Mouse (Mus musculus): ENCODE measurements around the gene Kif26b. TPM values are rescaled to one million over a fixed set of nuclear protein-coding genes. Genes with fewer than 3 reads are reported as not detected.

Kif26b gene
- polyA plus RNA-seq, 1 experiment from 2014 or later, result 8.7 TPM

DNA sequence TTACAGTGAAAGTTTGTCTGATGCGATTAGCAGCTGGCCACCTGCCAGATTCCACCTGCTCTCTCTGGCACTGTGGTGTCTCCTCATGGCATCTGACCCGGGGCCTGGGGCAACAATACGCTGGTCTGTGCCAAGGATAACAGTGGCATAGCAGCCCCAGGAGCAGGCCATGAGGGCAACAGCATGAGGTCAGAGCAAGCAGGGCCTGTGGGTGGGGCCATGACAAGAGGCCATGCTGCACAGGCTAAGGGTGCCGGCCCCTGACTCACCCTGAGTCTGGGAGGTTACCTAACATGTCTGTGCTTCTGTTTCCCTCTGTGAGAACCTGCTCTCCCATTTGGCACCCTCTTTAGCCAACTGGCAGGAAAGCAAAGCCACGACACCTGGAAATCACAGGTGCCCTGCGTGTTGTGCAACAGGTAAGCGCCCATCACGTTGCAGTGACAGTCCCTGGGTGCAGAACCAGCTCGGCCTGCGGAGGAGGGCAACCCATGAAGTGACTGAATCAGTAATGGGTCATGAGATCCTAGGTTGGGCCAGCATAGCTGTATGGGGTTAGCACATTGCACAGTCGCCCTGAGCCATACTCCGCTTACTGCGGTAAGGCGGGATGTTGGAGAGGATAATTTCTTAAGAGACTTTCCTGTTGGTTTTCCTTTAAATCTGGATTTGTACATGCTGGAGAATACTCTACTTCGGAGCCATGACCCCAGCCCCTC lies 72.1 kb downstream of the Kif26b start:
- no peak overlapping the region for H3K4me2 ChIP-seq (replicated peaks)
- WGBS, result 81% methylated on average over 15 of the region's 15 CpGs
- peak; percentile 67; the same call in 1 of the 2 replicates for ATAC-seq (ENCODE audit: insufficient number of reproducible peaks, low FRiP score, low TSS enrichment, low read depth)
- H3K27ac ChIP-seq (replicated peaks), result no peak overlapping the region
- H3K9me3 ChIP-seq (replicated peaks), result no peaks in the 10 kb centered on the region
- H3K27me3 ChIP-seq, result no peaks in the 10 kb centered on the region
- H3K4me1 ChIP-seq, result 0 out of 2 replicates have a peak, but pooled peaks cover 4% of the 10 kb centered on the region
- no peak overlapping the region for H3K4me3 ChIP-seq (replicated peaks)
- H3K9ac ChIP-seq, result no peak overlapping the region
- no peaks in the 10 kb centered on the region for H3K36me3 ChIP-seq

DNA sequence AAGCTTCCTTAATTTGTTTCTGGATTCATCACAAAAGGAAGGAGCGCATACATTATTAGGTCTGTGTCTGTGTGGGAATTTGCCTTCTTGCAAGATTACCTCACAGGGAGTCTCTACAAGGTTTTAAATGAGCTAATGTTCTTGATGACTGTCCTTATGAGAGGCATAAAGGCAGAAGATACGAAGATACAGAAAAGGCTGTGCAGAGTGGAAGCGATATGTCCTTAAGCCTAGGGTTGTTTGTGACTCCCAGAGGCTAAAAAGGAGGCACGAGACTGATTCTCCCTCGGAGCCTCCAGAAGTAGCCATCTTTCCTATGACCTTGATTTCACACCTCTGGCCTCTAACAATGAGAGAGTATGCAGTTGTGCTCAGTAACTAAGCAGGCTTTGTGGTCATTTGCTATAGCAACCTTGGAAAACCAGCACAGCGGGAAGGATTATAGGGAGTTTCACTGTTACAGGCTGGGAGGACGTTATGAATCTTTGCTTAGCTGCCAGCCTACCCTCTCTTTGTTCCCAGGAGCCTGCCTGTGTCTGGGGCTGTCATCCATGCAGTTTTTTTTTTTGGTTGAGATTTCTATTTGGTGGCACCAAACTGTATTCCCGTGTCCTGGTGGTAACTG lies 80.3 kb downstream of the Kif26b start:
- no peak for ATAC-seq (ENCODE audit: insufficient number of reproducible peaks, low FRiP score, low TSS enrichment, low read depth)
- WGBS, result 75% methylated on average over 8 of the region's 8 CpGs

DNA sequence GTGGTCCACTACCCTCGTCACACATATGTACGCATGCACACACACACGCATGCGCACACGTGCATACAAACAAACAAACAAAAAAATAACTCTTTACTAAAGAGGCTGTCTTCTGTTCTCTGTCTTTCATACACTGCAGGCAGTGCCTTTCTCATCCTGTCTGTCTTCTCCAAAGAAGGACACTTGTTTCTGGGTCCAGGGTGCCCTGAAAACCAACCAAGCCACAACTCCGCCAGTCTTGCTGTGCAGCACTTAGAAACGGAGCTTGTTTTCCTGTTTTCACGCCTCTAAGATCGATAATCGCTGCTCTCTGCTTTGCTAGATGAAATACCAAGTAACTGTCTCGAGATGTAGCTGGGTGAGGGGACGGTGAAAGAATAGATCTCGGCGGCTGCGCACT lies 82.6 kb downstream of the Kif26b start:
- Histone ChIP-seq H3K4me1 (peaks cover 23% of the 10 kb centered on the region), H3K9me3 (replicated peaks) (no peaks in the 10 kb centered on the region), H3K4me2 (replicated peaks) (no peak overlapping the region), H3K36me3 (no peaks in the 10 kb centered on the region), H3K9ac (no peak overlapping the region), H3K27me3 (no peaks in the 10 kb centered on the region), H3K4me3 (replicated peaks) (no peak overlapping the region), H3K27ac (replicated peaks) (no peak overlapping the region)
- 61% methylated on average over 15 of the region's 15 CpGs for WGBS
- ATAC-seq (ENCODE audit: insufficient number of reproducible peaks, low FRiP score, low TSS enrichment, low read depth), result no peak

More for the DNA sequence above, 80.3 kb downstream of the Kif26b start:
- H3K4me2 ChIP-seq (replicated peaks), result no peak overlapping the region
- peaks cover 18% of the 10 kb centered on the region for H3K4me1 ChIP-seq
- H3K4me3 ChIP-seq (replicated peaks), result no peak overlapping the region
- H3K9me3 ChIP-seq (replicated peaks), result no peaks in the 10 kb centered on the region
- no peaks in the 10 kb centered on the region for H3K27me3 ChIP-seq
- no peak overlapping the region for H3K27ac ChIP-seq (replicated peaks)
- H3K9ac ChIP-seq, result no peak overlapping the region
- H3K36me3 ChIP-seq, result no peaks in the 10 kb centered on the region

DNA sequence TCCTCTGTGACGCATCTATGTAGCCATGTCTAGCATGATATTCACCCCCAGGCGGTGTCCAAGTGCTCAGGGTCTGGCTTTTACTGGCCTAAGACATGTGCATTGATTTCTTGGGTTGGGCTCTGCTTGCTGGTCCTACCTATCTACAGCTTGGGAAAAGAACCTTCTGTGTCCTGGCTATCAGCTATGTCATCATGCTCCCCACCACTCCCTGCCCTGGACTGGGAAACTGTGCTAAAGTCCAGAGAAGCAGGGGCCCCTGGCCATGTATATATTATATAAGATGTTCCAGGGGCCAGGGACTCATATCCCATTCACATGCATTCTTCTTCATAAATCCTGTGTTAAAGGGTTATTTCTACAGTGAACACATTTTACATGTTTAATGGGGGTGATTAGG lies 92.4 kb downstream of the Kif26b start:
- 90% methylated on average over 2 of the region's 2 CpGs for WGBS
- Histone ChIP-seq H3K4me3 (replicated peaks) (no peak overlapping the region), H3K4me1 (0 out of 2 replicates have a peak, but pooled peaks cover 3% of the 10 kb centered on the region), H3K9me3 (replicated peaks) (no peaks in the 10 kb centered on the region), H3K4me2 (replicated peaks) (no peak overlapping the region), H3K27ac (replicated peaks) (no peak overlapping the region), H3K9ac (no peak overlapping the region), H3K36me3 (no peaks in the 10 kb centered on the region), H3K27me3 (no peaks in the 10 kb centered on the region)
- ATAC-seq (ENCODE audit: insufficient number of reproducible peaks, low FRiP score, low TSS enrichment, low read depth), result no peak

DNA sequence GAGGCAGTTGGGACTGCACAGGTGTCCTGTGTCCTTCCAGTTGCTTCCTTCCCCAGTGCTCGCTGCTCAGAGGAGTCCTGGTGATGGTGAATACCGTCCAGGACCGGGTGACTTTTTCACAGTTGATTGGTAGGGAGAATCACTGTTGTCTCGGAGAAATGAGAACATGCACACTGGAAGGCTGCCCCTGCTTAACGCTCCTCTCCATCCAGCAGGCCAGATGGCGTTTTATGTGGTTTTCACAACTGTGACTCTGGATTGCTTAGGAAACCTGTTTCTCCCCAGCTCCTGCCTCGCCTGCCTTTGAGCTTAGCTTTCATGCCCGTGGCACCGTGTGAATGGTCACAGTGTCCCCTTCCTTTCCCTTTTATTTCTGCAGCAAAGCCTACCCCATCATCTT lies 95.0 kb downstream of the Kif26b start:
- Histone ChIP-seq H3K9ac (no peak overlapping the region), H3K4me2 (replicated peaks) (no peak overlapping the region), H3K27ac (replicated peaks) (no peak overlapping the region), H3K4me1 (0 out of 2 replicates have a peak, but pooled peaks cover 8% of the 10 kb centered on the region), H3K4me3 (replicated peaks) (no peak overlapping the region), H3K9me3 (replicated peaks) (no peaks in the 10 kb centered on the region), H3K36me3 (no peaks in the 10 kb centered on the region), H3K27me3 (no peaks in the 10 kb centered on the region)
- 58% methylated on average over 9 of the region's 9 CpGs for WGBS
- no peak for ATAC-seq (ENCODE audit: insufficient number of reproducible peaks, low FRiP score, low TSS enrichment, low read depth)

DNA sequence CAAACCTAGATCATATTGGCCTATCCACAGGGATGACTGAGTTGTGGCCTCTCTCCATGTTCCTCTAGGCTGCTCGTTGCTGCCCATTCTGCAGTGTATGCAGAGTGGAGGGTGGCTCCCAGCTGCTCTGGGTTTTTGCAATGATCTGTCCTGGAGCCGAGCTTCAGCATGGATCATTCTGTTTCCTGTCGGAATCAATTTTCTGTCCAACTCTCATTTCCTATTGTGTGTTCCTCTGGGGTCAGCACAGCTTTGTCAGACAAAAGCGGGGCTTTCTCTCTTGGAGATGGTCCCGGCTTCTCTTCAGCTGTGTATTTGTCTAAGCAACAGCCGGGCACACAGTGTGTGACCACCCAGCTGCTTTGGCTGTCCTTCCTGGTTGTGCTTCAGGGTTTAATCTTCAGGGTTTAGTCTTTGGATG lies 98.0 kb downstream of the Kif26b start:
- Histone ChIP-seq H3K27ac (replicated peaks) (no peak overlapping the region), H3K36me3 (no peaks in the 10 kb centered on the region), H3K4me1 (peaks cover 12% of the 10 kb centered on the region; the same call in 1 of the 2 replicates), H3K4me3 (replicated peaks) (no peak overlapping the region), H3K9me3 (replicated peaks) (no peaks in the 10 kb centered on the region), H3K9ac (no peak overlapping the region), H3K27me3 (no peaks in the 10 kb centered on the region), H3K4me2 (replicated peaks) (no peak overlapping the region)
- no peak for ATAC-seq (ENCODE audit: insufficient number of reproducible peaks, low FRiP score, low TSS enrichment, low read depth)
- WGBS, result 43% methylated on average over 6 of the region's 6 CpGs

DNA sequence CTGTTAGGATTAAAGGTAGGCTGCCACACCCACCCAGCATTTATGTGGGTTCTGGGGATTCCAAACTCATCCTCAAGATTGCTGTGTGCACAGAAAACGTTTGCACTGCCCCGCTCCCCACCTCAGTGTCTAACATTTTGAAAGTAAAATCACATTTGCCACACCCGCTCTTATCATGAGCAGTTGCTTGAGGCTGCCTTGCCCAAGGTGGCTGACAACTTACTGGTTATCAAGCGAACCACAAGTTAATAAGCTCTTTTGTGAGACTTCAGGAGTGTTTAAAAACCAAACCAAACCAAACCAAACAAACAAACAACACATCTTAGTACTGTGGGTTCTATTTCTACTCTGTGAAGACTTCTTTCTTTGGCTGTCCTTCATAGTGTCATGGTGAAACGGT lies 101.1 kb downstream of the Kif26b start:
- Histone ChIP-seq H3K9me3 (replicated peaks) (no peaks in the 10 kb centered on the region), H3K9ac (no peak overlapping the region), H3K36me3 (no peaks in the 10 kb centered on the region), H3K4me1 (peaks cover 25% of the 10 kb centered on the region), H3K4me3 (replicated peaks) (no peak overlapping the region), H3K27me3 (no peaks in the 10 kb centered on the region), H3K4me2 (replicated peaks) (no peak overlapping the region), H3K27ac (replicated peaks) (no peak overlapping the region)
- WGBS, result 70% methylated on average over 5 of the region's 5 CpGs
- no peak for ATAC-seq (ENCODE audit: insufficient number of reproducible peaks, low FRiP score, low TSS enrichment, low read depth)

DNA sequence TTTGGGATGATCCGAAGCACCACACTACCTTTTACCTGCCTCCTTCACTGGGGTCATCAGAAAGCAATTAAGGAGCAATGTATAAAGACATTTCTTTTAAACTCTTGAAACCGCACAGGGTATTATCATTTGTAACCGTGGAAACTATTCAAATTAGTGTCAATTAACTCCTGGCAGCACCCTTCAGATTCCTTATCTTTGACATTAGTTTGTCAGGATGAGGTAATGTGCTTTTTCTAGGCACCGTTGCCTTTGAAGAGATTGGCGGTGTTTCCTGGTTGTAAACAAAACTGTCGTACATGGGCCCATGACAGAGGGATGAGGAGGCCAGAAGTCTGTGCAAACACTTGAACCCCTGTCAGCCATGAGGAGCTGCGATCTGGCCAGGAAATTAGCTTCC lies 102.9 kb downstream of the Kif26b start:
- Histone ChIP-seq H3K27me3 (no peaks in the 10 kb centered on the region), H3K27ac (replicated peaks) (no peak overlapping the region), H3K9me3 (replicated peaks) (no peaks in the 10 kb centered on the region), H3K4me1 (peaks cover 27% of the 10 kb centered on the region), H3K36me3 (no peaks in the 10 kb centered on the region), H3K4me2 (replicated peaks) (no peak overlapping the region), H3K9ac (no peak overlapping the region), H3K4me3 (replicated peaks) (no peak overlapping the region)
- no peak for ATAC-seq (ENCODE audit: insufficient number of reproducible peaks, low FRiP score, low TSS enrichment, low read depth)
- 36% methylated on average over 7 of the region's 7 CpGs for WGBS

DNA sequence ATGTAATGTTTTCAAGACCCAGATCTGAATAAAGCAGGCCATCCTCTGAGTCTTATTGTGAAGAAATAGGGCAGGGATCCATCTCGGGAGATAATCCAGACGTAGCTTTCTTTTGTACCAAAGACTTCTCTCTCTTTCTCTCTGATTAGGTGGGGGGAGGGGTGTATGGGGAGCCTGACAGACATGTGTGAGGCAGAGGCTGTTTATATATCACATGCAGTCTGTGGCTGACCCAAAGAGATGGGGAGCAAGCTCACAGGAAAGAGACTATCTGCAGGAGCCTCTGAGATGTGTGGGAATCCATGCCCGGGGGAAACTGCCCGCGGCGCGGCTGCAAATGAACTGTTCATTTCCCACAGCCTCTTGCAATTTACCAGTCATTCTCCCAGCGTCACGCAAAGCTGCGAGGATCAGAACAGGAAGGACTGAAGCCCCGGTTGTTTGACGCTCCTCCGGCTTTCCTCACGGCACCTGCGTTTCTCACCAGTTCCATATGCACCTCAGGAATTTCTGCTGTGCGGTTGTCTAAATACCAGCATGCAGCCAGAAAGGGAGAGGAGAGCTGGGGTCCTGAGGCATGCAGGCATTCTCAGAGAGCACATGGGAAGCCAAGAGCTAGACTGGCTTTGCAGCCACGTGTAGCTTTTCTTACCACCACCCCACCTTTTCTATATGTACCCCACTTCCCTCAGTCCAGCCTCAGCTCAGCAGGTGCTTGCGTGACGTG lies 105.6 kb downstream of the Kif26b start:
- Histone ChIP-seq H3K27me3 (no peaks in the 10 kb centered on the region), H3K36me3 (no peaks in the 10 kb centered on the region), H3K9ac (no peak overlapping the region), H3K9me3 (replicated peaks) (no peaks in the 10 kb centered on the region), H3K4me2 (replicated peaks) (peak overlapping the region; percentile 21), H3K4me1 (peaks cover 22% of the 10 kb centered on the region), H3K4me3 (replicated peaks) (no peak overlapping the region), H3K27ac (replicated peaks) (no peak overlapping the region)
- peak; percentile 29; the same call in 1 of the 2 replicates for ATAC-seq (ENCODE audit: insufficient number of reproducible peaks, low FRiP score, low TSS enrichment, low read depth)
- 29% methylated on average over 19 of the region's 19 CpGs for WGBS

DNA sequence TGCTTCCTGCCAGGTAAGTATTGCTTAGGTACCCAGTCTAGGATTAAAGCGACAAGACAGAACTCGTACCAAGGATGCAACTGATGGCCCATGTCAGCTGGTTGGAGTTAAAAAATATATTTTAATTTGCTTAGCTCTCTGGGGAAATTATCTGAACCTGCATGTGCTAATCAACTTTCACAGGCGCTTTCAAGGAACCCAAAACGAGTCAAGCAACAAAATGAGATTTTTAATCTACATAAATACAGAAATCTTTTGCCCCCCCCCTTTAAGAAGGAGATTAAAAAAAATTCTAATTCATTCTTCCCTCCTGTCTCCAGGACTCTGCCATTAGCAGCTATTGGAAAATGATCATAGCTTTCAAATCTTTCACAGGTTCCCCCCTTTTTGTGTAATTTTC lies 106.5 kb downstream of the Kif26b start:
- ATAC-seq (ENCODE audit: insufficient number of reproducible peaks, low FRiP score, low TSS enrichment, low read depth), result no peak
- H3K4me1 ChIP-seq, result peaks cover 22% of the 10 kb centered on the region

DNA sequence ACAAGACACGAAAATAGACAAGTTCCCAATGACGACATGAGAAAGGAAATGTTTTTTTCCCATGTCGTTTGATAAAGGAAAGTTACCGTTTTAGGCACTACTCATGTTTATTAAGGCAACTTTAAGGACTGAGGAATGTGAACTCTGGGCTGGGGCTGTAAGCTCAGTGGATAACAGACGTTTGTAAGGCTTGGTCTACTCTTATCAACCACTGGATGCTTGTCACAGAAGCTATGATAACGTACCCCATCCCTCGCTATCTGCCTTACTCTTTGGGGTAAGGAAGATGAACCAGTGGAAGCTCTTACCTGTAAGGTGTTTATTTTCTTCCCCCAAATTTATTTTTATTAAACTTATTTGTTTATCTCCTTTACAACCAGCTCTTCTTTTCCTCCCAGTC lies 108.4 kb downstream of the Kif26b start:
- ATAC-seq (ENCODE audit: insufficient number of reproducible peaks, low FRiP score, low TSS enrichment, low read depth), result no peak
- no peaks in the 10 kb centered on the region for H3K36me3 ChIP-seq
- 80% methylated on average over 7 of the region's 7 CpGs for WGBS
- H3K9ac ChIP-seq, result no peak overlapping the region
- no peaks in the 10 kb centered on the region for H3K27me3 ChIP-seq
- H3K4me2 ChIP-seq (replicated peaks), result no peak overlapping the region
- no peak overlapping the region for H3K4me3 ChIP-seq (replicated peaks)
- no peaks in the 10 kb centered on the region for H3K9me3 ChIP-seq (replicated peaks)
- H3K27ac ChIP-seq (replicated peaks), result no peak overlapping the region
- peaks cover 21% of the 10 kb centered on the region for H3K4me1 ChIP-seq

More for the DNA sequence above, 106.5 kb downstream of the Kif26b start:
- H3K4me3 ChIP-seq (replicated peaks), result no peak overlapping the region
- no peak overlapping the region for H3K27ac ChIP-seq (replicated peaks)
- H3K9me3 ChIP-seq (replicated peaks), result no peaks in the 10 kb centered on the region
- 59% methylated on average over 4 of the region's 4 CpGs for WGBS
- no peak overlapping the region for H3K9ac ChIP-seq
- H3K4me2 ChIP-seq (replicated peaks), result no peak overlapping the region
- no peaks in the 10 kb centered on the region for H3K36me3 ChIP-seq
- H3K27me3 ChIP-seq, result no peaks in the 10 kb centered on the region
